Mouse (Mus musculus) kidney, postnatal 25 days (tissue): ENCODE results near the gene Dnah17.

ENCODE experiments used
- DNase-seq, 2 experiments: peaks; one replicate each; pipeline ENCODE4 v3.0.0; 2021; ENCODE audit warnings: mixed read lengths in 2 of 2

The Dnah17 gene

GRCm38 (mm10) chr11:118130534-118130933 lies at the start of gene Dnah17:
TSS of gene Dnah17 (minus strand) at chr11:118130634.
- no peak for DNase-seq

GRCm38 (mm10) chr11:118180199-118180598 lies 49.8 kb upstream of the Dnah17 start:
- DNase-seq: no peak

GRCm38 (mm10) chr11:118178236-118178635 lies 47.8 kb upstream of the Dnah17 start:
- DNase-seq: no peak

GRCm38 (mm10) chr11:118174752-118175151 lies 44.3 kb upstream of the Dnah17 start:
- no peak for DNase-seq

GRCm38 (mm10) chr11:118172768-118173167 lies 42.3 kb upstream of the Dnah17 start:
- no peak for DNase-seq

- no peak for DNase-seq
Observed at GRCm38 (mm10) chr11:118170333-118170732, 39.9 kb upstream of the Dnah17 start.

- DNase-seq: no peak
Observed at GRCm38 (mm10) chr11:118168714-118169113, 38.3 kb upstream of the Dnah17 start.

GRCm38 (mm10) chr11:118166626-118167025 lies 36.2 kb upstream of the Dnah17 start:
- DNase-seq: peak in 1 of 2 experiments; percentile 33

GRCm38 (mm10) chr11:118165681-118166080 lies 35.2 kb upstream of the Dnah17 start:
- peak in 1 of 2 experiments; percentile 32 for DNase-seq

- DNase-seq: peak in 1 of 2 experiments; percentile 46
Observed at GRCm38 (mm10) chr11:118164566-118164965, 34.1 kb upstream of the Dnah17 start.

GRCm38 (mm10) chr11:118162245-118162644 lies 31.8 kb upstream of the Dnah17 start:
- peak; percentile 15 to 60 for DNase-seq

GRCm38 (mm10) chr11:118161240-118161639 lies 30.8 kb upstream of the Dnah17 start:
- DNase-seq: no peak

GRCm38 (mm10) chr11:118160763-118161162 lies 30.3 kb upstream of the Dnah17 start:
- no peak for DNase-seq

GRCm38 (mm10) chr11:118158753-118159152 lies 28.3 kb upstream of the Dnah17 start:
- DNase-seq: no peak

- DNase-seq: peak; percentile 40 to 70
Observed at GRCm38 (mm10) chr11:118156480-118157060, 26.1 kb upstream of the Dnah17 start.

- DNase-seq: no peak
Observed at GRCm38 (mm10) chr11:118152964-118153363, 22.5 kb upstream of the Dnah17 start.

GRCm38 (mm10) chr11:118151423-118152180 lies 21.2 kb upstream of the Dnah17 start:
- no peak for DNase-seq

GRCm38 (mm10) chr11:118150115-118150701 lies 19.8 kb upstream of the Dnah17 start:
- DNase-seq: peak; percentile 42 to 43

GRCm38 (mm10) chr11:118147877-118148637 lies 17.6 kb upstream of the Dnah17 start:
- DNase-seq: no peak

- DNase-seq: no peak
Observed at GRCm38 (mm10) chr11:118146446-118146845, 16.0 kb upstream of the Dnah17 start.

- peak; percentile 57 to 86 for DNase-seq
Observed at GRCm38 (mm10) chr11:118145771-118146351, 15.4 kb upstream of the Dnah17 start.

GRCm38 (mm10) chr11:118145092-118145491 lies 14.7 kb upstream of the Dnah17 start:
- DNase-seq: no peak

GRCm38 (mm10) chr11:118143731-118144130 lies 13.3 kb upstream of the Dnah17 start:
- DNase-seq: no peak
